Mouse (Mus musculus) left cerebral cortex, adult 8-10 months (tissue): ENCODE data around the gene Cldn5. TPM values are rescaled to one million over a fixed set of nuclear protein-coding genes. Genes with fewer than 3 reads are reported as not detected.

Source experiments
- DNase-seq, 2 experiments: peaks; one replicate each; pipeline ENCODE4 v3.0.0; 2022; ENCODE audit warnings: low spot score in 2 of 2
- total RNA-seq, 4 experiments: library from RNA; stranded (reverse); gene quantifications; 2 replicates each; pipeline ENCODE4 v1.2.4; 2022

Gene Cldn5
- total RNA-seq, result 10 to 100 TPM; 33.1 to 37.2 (median 35.2) TPM

DNA sequence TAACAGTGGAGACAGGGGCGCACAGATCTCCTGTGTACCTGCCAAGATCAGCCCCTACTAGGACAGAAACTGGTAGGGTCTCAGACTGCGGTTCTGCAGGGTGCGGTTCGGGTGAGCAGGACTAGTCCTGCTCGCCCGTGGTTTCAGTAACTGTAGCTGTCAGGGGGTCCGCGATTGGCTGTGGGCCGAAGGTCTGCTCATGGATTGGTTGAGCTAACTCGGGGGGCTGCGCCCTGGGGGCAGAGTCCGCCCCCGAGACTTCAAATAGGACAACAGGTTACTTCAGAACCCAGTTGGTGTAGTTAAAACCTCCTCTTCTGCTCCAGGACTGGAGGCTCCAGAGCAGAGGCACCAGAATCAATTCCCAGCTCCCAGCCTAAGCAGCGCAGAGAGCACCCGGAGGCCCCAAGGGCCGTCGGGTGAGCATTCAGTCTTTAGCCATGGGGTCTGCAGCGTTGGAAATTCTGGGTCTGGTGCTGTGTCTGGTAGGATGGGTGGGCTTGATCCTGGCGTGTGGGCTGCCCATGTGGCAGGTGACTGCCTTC, at the start of gene Cldn5:
TSS of gene Cldn5 (plus strand) at position 292 of the 545 bp plus-strand sequence.
- no peak for DNase-seq

DNA sequence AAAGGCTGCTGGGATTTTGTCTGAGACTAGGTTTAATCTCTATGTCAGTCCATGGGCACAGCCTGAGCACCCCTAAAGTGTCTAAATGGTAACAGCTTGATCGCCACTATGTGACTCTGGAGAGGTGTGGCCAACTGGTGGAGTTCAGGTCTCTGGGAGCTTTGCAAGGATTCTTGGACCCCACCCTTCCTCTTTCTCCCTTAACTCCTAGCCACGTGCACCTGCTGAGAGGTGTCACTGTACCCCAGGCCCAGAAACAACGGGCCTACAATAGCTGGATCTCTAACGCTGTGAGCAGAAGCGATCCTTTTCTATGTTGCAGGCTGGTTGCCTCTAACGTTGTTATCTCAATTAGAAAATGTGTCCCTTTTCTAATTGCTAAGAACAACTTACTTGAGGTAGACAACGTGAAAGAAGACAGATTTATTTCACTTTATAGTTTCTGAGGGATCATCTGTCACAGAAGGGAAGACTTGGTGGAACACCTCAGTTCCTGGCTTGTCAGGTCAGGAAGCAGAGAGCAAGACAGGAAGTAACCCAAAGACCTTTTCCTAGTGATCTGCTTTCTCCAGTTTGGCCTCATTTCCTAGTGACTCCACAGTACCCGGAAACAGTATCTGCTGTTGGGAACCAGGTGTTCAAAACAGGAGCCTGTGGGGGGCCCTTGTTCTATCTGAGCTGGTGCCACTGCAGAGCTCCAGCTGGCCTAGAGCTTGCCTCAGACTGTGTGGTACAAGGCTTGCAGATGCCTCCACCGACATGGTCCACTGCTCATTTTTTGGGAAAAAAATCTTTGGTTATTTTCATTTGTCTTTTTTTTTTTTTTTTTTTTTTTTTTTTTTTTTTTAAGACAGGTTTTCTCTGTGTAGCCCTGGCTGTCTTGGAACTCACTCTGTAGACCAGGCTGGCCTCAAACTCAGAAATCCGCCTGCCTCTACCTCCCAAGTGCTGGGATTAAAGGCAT, 48.8 kb upstream of the Cldn5 start:
- DNase-seq, result no peak

DNA sequence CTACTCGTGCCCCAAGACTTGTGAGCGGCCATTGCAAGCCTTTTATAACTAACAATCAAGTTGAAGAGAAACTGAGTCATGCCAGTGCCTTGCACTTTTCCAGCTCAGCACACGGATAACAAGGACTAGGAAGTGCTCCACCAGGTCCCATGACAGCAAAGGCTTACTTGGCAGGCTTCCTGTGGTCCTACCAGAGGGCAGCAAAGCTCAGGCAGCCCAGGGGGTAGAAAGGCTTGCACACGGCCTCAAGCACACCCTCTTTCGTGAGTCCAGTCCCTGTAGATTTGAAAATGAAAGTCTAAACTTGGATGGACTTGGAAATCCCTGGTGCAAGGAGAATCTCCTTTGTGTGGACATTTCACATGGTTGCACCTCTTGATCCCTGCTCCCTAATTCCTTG, 47.5 kb upstream of the Cldn5 start:
- DNase-seq, result no peak

DNA sequence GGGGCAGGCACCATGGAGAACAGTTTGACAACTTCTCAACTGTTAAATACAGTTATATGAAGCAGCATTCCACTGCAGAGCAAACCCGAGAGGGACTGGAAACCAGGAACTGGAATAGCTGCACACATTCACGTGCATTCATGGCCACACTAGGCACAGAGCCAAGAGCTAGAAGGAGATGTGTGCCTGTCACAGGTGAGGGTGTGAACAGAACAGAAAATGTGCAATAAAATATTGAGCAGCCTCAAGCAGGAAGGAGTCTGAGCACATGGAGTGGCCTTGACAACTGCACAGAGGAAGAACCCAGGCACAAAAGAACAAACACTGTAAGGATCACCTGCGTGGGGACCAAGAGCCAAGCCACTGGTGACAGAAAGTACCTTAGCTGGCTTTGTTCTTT, 46.0 kb upstream of the Cldn5 start:
- DNase-seq, result no peak

DNA sequence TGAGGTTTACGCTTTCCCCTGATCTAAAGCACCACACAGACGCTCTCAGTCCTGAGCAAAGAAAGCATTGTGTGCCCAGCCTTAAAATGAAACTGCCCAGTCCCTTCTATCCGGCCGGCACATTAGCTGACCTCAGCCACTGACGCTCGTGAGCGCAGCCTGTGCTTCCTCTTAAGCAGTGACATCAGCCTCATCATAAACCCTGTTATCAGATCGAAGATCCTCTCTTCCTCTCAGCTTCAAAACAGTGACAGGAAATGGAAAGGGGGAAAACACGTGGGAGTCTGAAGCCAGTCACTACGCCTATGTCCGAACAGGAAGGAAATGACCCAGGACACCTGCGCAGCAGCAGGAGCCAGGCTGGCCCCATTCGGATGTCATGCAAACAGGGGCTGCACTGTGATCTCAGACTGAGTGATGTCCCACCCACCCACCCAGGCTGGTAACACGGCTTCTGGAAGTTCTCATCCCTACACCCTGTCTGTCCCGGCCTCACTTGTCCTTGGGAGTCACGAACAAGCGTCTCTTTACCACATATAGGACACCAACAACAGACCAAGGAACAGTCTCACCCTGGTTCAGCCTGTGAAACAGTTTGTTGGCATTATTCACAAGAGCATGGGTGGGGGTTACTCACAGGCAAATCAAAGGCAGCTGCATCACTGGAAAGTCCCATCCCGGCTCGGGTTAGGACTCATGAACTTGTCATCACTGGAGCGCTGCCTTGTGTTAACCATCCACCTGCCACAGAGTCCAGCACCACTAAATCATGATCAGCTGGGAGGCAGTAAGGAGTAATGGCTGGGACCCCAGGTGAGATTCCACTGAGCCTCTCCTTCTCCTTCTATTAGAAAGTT, 43.3 kb upstream of the Cldn5 start:
- DNase-seq, result no peak

DNA sequence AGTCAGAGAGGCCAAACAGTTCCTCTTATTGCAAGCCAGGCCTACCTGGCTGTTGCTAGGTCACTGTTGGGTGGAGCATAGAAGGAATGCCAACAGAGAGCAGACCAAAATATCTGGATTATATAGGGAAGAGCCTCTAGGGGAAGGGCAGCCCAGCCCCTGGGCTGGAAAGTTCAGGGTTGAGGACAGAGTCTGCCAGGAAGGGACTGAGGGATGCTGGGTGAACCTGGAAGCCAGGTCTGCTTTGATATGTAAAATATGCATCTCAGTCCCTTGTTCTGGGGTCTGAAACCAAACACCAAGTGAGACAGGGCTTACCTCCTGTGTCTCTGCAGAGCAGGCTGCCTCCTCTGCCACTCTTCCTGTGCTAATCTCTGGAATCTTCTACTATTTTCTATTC, 38.3 kb upstream of the Cldn5 start:
- DNase-seq, result no peak

DNA sequence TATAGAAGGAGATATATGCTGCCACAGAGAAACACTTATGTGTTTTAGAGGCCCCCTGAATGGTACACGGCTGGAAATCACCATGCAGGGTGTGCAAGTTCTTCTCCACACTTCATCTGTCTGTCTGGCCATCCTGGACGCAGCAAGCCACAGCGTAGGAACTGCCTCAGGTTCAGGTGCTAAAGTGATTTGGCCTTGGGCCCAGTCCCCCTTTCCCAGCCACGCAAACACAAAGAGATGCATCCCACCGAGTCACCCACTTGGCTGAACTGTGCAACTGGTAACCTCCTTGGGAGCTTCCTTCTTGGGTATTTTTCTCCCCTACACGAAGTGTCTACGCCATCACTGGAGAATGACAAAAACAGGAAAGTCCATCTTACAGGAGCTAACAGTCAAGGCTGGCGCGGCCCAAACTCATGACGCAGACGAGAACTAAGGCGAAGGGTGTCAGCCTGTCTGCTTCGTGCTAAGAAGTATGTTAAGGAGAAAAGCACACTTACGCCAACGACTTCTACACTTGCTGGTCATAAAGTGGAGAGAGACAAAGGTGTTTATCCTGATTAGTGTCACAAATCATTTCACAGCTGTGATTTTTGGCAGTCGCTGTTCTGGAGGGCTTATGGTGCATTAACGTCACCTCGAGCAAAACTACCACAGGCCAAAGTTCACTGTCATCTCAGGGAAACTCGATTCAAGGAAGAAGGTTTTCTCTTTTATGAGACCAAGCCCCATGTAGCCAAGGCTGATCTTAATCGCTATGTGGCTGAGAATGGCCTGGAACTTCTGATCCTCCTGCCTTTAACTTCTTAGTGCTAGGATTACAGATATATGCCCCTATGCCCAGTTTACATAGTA, 30.2 kb upstream of the Cldn5 start:
- no peak for DNase-seq

DNA sequence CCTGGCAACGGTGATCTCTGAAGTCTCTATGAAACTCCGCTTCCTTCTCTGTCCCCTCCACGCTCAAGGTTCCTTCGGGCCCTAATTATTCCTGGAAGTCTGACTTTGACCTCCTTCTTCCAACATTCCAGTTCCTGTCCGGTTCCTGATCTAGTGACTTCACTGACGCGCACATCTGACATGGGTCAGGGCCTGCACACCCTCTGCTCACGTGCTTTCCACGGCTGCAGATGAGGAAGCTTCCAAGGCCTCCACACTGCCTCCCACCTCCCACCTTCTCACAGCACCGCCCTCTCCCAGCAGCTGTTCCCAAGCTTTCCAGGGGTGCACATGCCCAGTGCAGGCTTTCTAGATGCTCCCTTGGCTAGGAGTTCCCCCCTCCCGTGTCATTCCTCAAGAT, 25.5 kb upstream of the Cldn5 start:
- no peak for DNase-seq

DNA sequence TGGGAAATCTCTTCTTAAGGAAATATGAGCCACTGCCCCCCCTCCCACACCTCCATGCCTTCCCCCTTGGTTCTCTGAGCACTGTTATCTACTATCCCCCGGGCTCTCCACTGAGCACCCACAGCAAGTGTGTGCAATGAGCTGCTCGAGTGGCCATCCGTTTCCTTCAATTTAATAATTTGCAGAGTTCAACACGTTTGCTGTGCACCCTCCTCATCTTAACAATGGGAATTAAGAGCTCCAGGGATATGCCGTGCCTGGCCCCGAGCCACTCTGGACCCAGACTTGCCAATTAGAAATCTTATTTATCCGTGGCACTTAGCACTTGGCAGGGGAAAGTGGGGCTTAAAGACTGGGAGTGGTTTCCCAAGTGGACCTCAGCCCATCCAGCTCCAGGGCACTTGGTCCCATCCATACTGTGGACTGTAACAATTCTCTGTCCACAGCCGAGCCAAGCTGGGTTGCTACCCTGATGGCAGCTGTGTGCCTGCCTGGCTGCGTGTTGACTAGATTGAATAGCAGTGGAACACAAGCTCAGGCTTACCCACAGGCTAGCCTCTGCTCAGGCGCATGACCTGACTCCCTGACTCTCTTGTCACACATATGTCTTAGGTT, 24.7 kb upstream of the Cldn5 start:
- DNase-seq, result no peak

DNA sequence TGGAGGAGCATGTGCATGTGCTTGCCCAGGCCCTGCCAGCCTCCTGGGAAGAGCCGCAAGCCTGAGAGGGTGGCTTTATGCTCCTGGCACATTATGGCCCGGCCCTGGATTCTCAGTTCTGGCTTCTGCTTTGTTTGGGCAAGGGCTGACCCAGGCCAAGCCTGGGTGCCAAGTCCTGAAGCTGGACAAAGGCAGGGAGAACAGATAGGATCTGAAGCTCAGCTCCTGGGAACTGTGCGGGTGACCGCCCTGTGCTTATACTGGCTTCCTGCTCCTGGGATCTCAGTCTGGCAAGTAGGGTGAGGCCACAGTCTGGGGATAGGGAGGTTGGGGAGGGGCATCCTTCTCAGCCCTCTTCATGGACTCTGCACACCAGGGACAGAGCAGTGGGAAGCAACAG, 14.9 kb upstream of the Cldn5 start:
- DNase-seq, result no peak

DNA sequence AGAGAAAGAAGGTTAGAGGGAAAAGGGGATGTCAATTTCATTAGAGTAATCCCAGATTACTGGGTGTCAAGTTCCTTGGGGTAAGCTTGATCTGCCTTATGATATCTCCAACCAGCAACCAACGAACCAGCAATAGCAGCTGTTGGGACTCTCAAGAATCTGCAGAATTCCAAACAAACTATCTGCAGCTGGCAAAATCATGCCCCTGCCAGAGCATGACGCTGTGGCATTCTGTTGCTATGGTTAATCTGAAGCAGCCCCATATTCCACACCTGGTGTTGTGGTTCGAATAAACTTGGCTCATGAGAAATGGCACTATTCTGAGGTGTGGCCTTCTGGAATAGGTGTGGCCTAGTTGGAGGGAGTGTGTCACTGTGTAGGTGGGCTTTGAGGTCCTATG, 13.7 kb upstream of the Cldn5 start:
- DNase-seq, result no peak

DNA sequence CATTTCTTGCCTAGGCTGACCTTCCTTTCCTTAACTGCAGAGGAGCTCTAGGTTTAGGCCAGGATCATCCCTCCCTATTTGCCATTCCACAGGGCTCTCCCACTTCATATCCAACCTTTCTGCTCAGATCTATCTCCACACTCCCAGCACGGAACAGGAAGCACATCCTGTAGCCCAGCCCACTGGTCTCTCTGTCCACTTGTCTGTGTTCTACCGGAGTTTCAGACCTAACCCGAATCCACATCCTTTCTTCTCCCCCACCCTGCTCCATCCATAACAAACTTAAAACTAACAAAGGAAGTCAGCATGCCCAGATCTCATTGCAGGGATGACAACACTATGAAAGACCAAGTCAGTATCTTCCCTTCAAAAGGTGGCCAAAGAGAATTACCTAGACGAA, 10.3 kb upstream of the Cldn5 start:
- DNase-seq, result no peak

DNA sequence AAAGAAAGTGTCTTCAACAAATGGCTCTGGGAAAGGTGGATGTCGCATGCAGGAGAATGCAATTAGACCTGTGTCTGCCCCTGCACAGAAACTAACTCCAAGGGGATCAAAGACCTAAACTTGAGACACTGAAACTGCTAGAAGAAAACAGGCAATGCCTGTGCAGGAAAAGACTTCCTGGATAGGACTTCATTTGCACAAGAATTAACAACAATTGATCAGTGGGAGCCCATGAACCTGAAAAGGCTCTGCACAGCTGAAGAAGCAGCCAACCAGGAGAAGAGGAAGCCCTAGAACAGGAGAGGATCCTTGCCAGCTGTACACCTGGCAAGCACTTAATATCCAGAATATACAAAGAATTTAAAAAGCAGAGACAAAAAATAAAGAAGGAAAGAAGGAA, 7.1 kb upstream of the Cldn5 start:
- no peak for DNase-seq

DNA sequence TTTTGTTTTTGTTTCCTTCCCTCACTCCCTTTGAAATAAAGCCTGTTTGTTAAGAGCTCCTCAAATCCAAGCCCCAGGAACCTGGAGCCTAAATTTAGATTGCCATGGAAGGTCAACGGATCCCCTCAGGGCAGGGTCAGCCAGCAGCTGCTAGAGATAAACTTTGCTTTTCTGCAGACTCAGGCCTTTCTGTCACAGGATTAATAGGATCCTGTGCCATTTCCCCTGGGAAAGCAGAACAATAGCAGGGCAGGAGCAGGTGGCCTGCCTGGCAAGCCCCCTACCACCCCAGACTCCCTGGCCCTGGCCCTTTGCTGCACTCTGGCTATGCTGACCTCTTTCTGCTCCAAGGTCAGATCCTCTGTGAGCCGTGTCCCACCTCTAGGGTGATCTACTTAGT, 2.7 kb upstream of the Cldn5 start:
- no peak for DNase-seq

DNA sequence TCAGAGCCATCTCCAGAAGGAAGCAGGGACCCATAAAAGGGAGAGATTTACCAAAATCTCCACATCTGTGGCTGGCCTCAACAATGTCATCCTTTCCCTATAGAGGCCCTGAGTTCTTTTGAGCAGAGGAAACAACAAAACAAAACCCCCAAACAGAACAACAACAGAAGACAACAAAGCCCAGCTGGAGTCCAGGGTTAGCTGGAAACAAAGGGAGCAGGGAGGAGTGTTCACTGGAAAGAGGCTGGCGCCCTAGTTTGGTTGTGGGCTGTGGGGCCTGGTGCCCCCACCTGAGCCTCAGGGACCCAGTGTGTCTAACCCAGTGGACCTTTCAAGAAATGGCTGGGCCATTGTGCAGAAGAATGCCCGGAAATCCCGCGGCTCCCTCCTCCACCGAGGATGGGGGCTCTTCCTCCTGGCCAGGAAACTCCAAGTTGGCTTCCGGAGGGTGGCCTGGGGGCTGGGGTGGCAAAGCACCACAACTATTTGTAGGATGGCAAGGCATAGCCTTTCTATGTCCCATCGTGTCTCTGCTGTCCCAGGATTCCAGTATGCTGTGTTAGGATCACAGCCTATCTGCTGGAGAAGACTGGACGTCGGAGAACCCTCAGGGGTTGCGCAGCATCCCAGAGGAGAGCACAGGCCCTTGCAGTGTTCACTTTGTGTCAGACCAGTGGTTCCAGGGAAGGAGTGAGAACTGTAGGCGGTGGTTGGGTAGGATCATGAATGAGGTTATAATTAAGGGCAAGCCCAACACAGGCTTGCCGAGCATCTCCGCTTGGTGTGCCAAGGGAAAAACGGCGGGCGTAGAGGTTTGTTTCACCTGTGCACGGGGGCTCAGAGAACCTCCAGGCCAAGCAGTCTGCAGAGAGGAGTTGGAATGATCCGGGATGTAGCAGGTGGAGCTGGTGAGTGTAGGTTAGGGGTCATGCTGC, 759 bp upstream of the Cldn5 start:
- DNase-seq, result no peak

DNA sequence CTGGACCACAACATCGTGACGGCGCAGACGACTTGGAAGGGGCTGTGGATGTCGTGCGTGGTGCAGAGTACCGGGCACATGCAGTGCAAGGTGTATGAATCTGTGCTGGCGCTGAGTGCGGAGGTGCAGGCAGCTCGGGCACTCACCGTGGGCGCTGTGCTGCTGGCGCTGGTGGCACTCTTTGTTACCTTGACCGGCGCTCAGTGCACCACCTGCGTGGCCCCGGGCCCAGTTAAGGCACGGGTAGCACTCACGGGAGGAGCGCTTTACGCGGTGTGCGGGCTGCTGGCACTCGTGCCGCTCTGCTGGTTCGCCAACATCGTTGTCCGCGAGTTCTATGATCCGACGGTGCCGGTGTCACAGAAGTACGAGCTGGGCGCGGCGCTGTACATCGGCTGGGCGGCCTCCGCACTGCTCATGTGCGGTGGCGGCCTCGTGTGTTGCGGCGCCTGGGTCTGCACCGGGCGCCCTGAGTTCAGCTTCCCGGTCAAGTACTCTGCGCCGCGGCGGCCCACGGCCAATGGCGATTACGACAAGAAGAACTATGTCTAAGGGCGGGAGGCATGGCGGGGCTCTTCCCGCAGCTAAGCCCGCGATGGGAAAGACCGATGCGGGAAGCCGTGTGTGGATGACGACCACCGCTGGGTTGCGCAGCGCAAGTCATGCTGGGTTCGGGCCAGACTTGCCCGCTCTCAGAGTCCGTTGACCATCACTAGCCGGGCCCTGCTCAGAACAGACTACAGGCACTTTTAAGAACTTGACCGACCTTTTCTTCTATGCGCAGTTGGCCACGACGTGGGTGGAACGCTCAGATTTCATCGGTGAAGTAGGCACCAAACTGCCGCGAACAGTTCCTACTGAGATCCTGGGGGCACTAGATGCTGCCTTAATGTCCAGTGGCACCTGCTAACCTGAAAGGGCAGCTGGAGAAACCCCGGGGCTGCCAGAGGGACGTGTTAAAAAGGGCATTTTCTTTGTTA, 744 bp downstream of the Cldn5 start:
- no peak for DNase-seq

DNA sequence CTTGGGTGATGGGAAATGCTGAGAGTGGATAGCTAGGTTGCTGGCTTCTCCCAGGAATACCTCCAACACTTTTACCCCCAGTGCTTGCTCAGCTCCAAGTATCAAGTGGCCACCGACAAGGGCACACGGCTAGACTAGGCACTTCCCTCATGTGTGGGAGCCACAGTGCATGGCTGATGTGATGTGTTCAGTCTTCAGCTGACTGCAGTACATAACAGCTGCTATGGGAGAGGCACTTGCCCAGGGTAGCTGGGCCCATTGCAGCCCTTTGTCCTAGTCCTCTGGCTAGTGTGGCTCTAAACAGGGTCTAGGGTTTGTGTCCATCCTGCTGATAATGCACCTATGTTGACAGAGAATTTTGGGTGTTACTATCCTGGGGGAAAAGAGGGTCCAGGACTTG, 1.8 kb downstream of the Cldn5 start:
- DNase-seq, result no peak

DNA sequence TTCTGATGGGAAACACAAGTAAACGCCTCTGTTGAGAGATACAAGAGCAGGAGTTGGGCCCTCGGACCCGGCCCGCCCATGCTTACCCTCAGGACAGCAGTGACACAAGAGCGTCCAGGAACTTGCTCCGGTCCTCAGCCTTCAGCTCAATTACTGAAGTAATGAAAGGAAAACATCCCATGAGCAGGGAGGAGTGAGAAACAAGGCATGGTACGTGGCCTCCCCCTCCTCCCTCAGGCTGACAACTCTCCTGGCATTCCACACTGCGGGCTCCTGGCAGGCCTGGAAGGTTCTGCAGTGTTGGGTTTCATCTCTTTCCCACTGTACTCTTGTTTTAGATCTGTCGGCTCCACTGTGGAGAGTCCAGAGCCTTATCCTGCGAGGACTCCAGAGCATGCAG, 5.2 kb downstream of the Cldn5 start:
- DNase-seq, result no peak
